17 mouse cellular contexts compared by ENCODE assay signal in genomic region chr13:49348522-49348921, GRCm38 (mm10).
"Had no signal": no experiment of that assay in that cellular context is flagged by ENCODE, and none has a peak within 500 bp of the region (broad histone marks: within the 10 kb centered on the region; RNA-seq: fewer than 3 reads in every experiment).

No protein-coding gene starts in this region.

- H3K9ac ChIP-seq: kidney, embryonic 15.5 days; limb, embryonic 13.5 days; lung, embryonic 15.5 days; neural tube, embryonic 12.5 days; stomach, embryonic 15.5 days had no signal

- H3K36me3 ChIP-seq: kidney, embryonic 15.5 days; limb, embryonic 13.5 days; lung, embryonic 15.5 days; midbrain, embryonic 10.5 days; neural tube, embryonic 12.5 days; stomach, embryonic 15.5 days had no signal

- H3K27ac ChIP-seq: kidney, embryonic 15.5 days; limb, embryonic 13.5 days; lung, embryonic 15.5 days; macrophage; midbrain, embryonic 10.5 days; neural tube, embryonic 12.5 days; stomach, embryonic 15.5 days had no signal

- H3K4me3 ChIP-seq: kidney, embryonic 15.5 days; limb, embryonic 13.5 days; lung, embryonic 15.5 days; midbrain, embryonic 10.5 days; neural tube, embryonic 12.5 days; stomach, embryonic 15.5 days had no signal

- H3K27me3 ChIP-seq: kidney, embryonic 15.5 days; limb, embryonic 13.5 days; lung, embryonic 15.5 days; neural tube, embryonic 12.5 days; stomach, embryonic 15.5 days had no signal

- DNase-seq: kidney, adult 11 months; kidney, postnatal 14 days; left cerebral cortex, postnatal 4 days; lung, postnatal 14 days; midbrain, embryonic 14.5 days; retina, postnatal 1 day; right cerebral cortex, postnatal 4 days; spleen, adult 18-20 months; thymus, adult 2 months; thymus, postnatal 36 days had no signal
